Mouse (Mus musculus): ENCODE measurements around the gene Crhr1.

- no peak for TF ChIP-seq FLI1 (IDR thresholded peaks at IDR 0.05; ENCODE audit: low read length)
- no peak for TF ChIP-seq GATA1 (IDR thresholded peaks at IDR 0.05; ENCODE audit: borderline replicate concordance, low read length)
These were observed 41.9 kb upstream of the Crhr1 start for GRCm38 (mm10) chr11:104090769-104091168.

Data from megakaryocyte, embryonic 14.5 days (primary cell).